Mouse (Mus musculus) forebrain, embryonic 16.5 days (tissue): ENCODE measurements at regions not wholly inside any gene's neighbourhood (a gene's known extent, or its start where the extent isn't known, plus 50 kb on each side); places are given as distances from the start of the nearest gene placed in this dataset.

Experiments
- ATAC-seq: fragments of 200-750 bp; cut with Nextera tagmentation; 2 replicates; pipeline ENCODE4 v1.8.0; 2017; ENCODE audit warnings: mild to moderate bottlenecking, moderate library complexity
- H3K27ac ChIP-seq: fragments of 300-500 bp; sonication (generic); 2 replicates; pipeline ENCODE4 v1.5.1; 2014; ENCODE audit warnings: low read length, control low read depth
- H3K27me3 ChIP-seq: fragments of 300-500 bp; sonication (generic); replicated peaks from 2 replicates; pipeline ENCODE4 v1.6.1; 2014; ENCODE audit warnings: low read length; ENCODE audit not compliant: control insufficient read depth, insufficient read depth
- H3K36me3 ChIP-seq: fragments of 300-500 bp; sonication (generic); 2 replicates; pipeline ENCODE4 v1.6.1; 2014; ENCODE audit not compliant: control insufficient read depth, insufficient read depth
- H3K4me1 ChIP-seq: fragments of 300-500 bp; sonication (generic); replicated peaks from 2 replicates; pipeline ENCODE4 v1.6.1; 2014; ENCODE audit warnings: low read length; ENCODE audit not compliant: control insufficient read depth, insufficient read depth
- H3K4me2 ChIP-seq: fragments of 300-500 bp; sonication (generic); 2 replicates; pipeline ENCODE4 v1.6.1; 2014; ENCODE audit warnings: mild to moderate bottlenecking, low read length, control low read depth
- H3K4me3 ChIP-seq: fragments of 300-500 bp; sonication (generic); replicated peaks from 2 replicates; pipeline ENCODE4 v1.5.1; 2014; ENCODE audit warnings: mild to moderate bottlenecking, low read length, control low read depth
- H3K9ac ChIP-seq: fragments of 300-500 bp; sonication (generic); replicated peaks from 2 replicates; pipeline ENCODE4 v1.6.1; 2014; ENCODE audit warnings: low read depth, low read length, control low read depth
- H3K9me3 ChIP-seq: fragments of 300-500 bp; sonication (generic); 2 replicates; pipeline ENCODE4 v1.6.1; 2016; ENCODE audit warnings: low read length; ENCODE audit not compliant: control insufficient read depth
- WGBS: fragments of 180-500 bp; shearing (Covaris S2); extraction: QIAGEN DNeasy Blood & Tissue Kit; methylation state at CpG from one replicate; pipeline ENCODE4 v1.1.7; 2014; 5-methylcytosine and 5-hydroxymethylcytosine counted together

DNA sequence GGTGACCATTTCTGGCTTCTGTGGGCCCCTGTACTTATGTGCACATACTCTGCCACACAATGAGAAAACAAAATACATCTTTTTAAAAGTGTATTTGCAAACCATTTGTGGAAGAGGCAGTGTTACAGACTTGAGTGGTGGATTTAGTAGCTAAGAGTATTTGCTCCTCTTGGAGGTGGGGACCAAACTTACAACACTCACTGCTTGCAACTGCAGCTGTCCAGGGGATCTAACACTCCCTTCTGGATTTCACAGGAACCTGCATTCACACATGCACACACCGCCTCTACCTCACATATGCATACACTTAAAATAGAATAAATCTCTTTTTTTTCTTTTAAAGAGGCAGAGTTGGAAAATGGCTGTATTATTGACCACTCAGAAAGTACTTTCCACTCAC lies 386.2 kb downstream of the Ttll7 start:
- no peak for ATAC-seq
- H3K4me1 ChIP-seq, result no peaks in the 10 kb centered on the region
- H3K36me3 ChIP-seq, result no peaks in the 10 kb centered on the region
- H3K9me3 ChIP-seq, result no peaks in the 10 kb centered on the region
- no peak overlapping the region for H3K9ac ChIP-seq
- H3K27me3 ChIP-seq, result no peaks in the 10 kb centered on the region
- H3K4me3 ChIP-seq, result no peak overlapping the region
- H3K4me2 ChIP-seq, result no peak overlapping the region
- H3K27ac ChIP-seq, result no peak overlapping the region
- 80% methylated on average over 1 of the region's 1 CpGs for WGBS

DNA sequence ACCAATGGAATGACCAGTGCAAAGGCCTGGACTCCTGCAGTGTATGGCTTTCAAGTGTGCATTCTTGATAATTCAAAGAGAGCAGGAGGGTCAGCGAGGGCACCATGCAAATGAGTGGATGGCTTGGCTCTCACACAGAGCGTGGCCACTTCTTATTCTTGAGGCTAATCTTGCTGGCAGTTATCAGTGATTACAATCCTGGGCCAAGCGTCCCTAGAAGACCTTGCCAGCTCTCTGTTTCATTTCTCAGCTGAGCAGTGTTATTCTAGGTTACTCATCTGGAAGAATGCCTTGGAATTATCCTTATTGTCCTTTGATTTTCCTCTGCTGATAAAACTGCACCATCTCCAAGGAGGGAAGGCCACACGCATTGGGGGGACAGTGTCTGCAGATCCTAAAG lies 388.5 kb downstream of the Ttll7 start:
- no peak overlapping the region for H3K27ac ChIP-seq
- no peaks in the 10 kb centered on the region for H3K27me3 ChIP-seq
- H3K4me2 ChIP-seq, result no peak overlapping the region
- H3K36me3 ChIP-seq, result no peaks in the 10 kb centered on the region
- no peaks in the 10 kb centered on the region for H3K4me1 ChIP-seq
- WGBS, result 16% methylated on average over 4 of the region's 4 CpGs
- no peak overlapping the region for H3K9ac ChIP-seq
- no peak for ATAC-seq
- H3K9me3 ChIP-seq, result no peaks in the 10 kb centered on the region
- H3K4me3 ChIP-seq, result no peak overlapping the region

- no peaks in the 10 kb centered on the region for H3K36me3 ChIP-seq
- no peak for ATAC-seq
- H3K9ac ChIP-seq, result no peak overlapping the region
These were observed 392.8 kb downstream of the Ttll7 start for GRCm38 (mm10) chr3:147244911-147245430.

DNA sequence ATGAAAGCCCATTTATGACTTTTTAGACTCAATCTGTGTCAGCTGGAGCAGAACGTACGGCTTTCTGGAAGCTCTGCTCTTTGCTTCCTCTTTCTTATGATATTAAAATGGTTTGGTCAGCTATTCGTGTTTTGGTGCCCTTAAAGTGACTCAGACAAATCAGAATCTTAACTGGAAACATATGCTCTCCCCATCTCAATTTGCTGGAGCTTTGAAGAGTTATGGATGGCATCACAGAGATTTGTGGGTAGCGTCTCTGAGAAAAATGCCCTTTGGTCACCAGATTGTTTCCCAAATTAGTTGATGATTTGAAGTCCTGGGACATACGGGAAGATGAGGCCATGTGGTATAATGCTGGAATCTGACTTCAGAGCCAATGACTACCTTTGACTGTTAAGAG lies 394.0 kb downstream of the Ttll7 start:
- Histone ChIP-seq H3K4me2 (no peak overlapping the region), H3K36me3 (no peaks in the 10 kb centered on the region), H3K9ac (no peak overlapping the region), H3K9me3 (no peaks in the 10 kb centered on the region), H3K27me3 (no peaks in the 10 kb centered on the region), H3K4me3 (no peak overlapping the region), H3K4me1 (no peaks in the 10 kb centered on the region), H3K27ac (no peak overlapping the region)
- no peak for ATAC-seq
- 89% methylated on average over 5 of the region's 5 CpGs for WGBS

More at GRCm38 (mm10) chr3:147244911-147245430, 392.8 kb downstream of the Ttll7 start:
- Histone ChIP-seq H3K4me2 (no peak overlapping the region), H3K4me1 (no peaks in the 10 kb centered on the region), H3K4me3 (no peak overlapping the region), H3K27me3 (no peaks in the 10 kb centered on the region), H3K27ac (no peak overlapping the region), H3K9me3 (no peaks in the 10 kb centered on the region)
- WGBS, result 61% methylated on average over 5 of the region's 5 CpGs

GRCm38 (mm10) chr3:147249466-147249865 lies 397.3 kb downstream of the Ttll7 start:
- peaks cover 3% of the 10 kb centered on the region; the same call in 1 of the 2 replicates for H3K4me1 ChIP-seq
- no peak overlapping the region for H3K4me3 ChIP-seq
- no peaks in the 10 kb centered on the region for H3K27me3 ChIP-seq
- no peak overlapping the region for H3K9ac ChIP-seq
- no peak for ATAC-seq
- 89% methylated on average over 1 of the region's 1 CpGs for WGBS
- no peak overlapping the region for H3K4me2 ChIP-seq
- no peaks in the 10 kb centered on the region for H3K36me3 ChIP-seq
- H3K9me3 ChIP-seq, result no peaks in the 10 kb centered on the region
- no peak overlapping the region for H3K27ac ChIP-seq

DNA sequence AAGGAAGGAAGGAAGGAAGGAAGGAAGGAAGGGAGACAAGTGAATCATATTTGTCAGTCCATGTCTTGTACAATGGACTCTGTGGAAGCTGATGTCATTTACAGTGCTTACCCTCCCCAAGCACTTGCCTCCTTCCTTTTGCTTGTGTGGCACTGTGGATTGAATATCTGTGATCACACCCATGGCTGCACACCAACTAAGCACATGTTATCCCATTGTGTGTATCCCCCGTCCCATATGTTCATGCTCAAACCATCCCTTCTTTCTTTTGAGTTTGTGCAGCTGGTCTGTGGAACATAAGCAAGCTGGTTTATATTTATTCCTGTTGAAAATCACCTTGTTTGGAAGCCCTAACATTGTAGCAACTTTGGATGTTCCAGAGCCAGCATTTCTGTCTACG lies 397.7 kb downstream of the Ttll7 start:
- H3K4me3 ChIP-seq, result no peak overlapping the region
- H3K27me3 ChIP-seq, result no peaks in the 10 kb centered on the region
- H3K9me3 ChIP-seq, result no peaks in the 10 kb centered on the region
- H3K36me3 ChIP-seq, result no peaks in the 10 kb centered on the region
- WGBS, result 56% methylated on average over 2 of the region's 2 CpGs
- ATAC-seq, result peak; percentile 82
- H3K27ac ChIP-seq, result no peak overlapping the region
- H3K4me1 ChIP-seq, result peaks cover 3% of the 10 kb centered on the region; the same call in 1 of the 2 replicates
- H3K4me2 ChIP-seq, result no peak overlapping the region
- no peak overlapping the region for H3K9ac ChIP-seq

DNA sequence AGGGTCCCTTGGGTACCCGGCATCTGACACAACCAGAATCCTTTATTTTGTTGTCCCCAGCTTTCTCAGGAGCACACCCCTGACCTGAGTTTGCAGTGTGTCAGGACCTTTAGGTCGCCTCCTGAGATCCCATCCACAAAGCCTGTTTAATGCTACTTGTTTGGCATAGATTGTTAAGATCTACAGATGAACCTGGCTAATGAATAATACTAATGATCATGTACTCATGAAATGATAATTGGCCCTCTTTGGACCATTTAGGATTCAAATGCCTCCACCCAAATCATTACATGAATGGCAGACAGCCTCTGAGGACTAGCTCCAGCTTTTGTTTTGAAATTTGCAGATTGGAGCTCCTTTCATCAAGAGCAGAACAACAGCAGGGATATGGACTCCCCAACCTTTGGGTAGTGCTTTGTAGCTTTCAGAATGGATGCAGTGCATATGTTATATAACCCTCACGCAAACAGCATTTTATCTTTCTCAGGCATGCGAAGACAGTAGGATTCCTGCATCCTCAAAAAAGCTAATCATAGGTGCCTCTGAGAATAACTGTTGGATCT lies 400.1 kb downstream of the Ttll7 start:
- Histone ChIP-seq H3K36me3 (no peaks in the 10 kb centered on the region), H3K4me3 (no peak overlapping the region), H3K4me2 (no peak overlapping the region), H3K9me3 (no peaks in the 10 kb centered on the region), H3K4me1 (peaks cover 3% of the 10 kb centered on the region; the same call in 1 of the 2 replicates), H3K27me3 (no peaks in the 10 kb centered on the region), H3K27ac (no peak overlapping the region), H3K9ac (no peak overlapping the region)
- ATAC-seq, result peak; percentile 63
- WGBS, result 46% methylated on average over 4 of the region's 4 CpGs

DNA sequence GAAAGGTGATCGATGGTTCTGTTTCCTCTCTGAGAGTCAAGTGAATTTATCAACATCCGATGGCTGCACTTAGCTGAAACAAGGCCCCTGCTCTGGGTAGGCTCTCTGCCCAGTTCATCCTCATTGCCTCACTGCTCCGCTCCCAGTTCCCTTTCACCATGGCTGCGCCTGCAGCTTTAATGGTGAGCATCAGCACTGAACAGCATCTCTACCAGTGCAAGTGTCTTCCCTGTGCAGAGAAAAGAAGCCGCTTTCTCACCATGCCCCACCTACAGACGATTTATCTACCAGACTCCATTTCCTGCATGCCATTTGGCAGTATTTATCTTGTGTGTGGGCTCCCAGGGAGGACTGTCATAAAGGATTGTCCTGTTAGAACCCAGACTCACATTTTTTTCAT lies 400.6 kb downstream of the Ttll7 start:
- no peak overlapping the region for H3K27ac ChIP-seq

GRCm38 (mm10) chr3:147254454-147254853 lies 402.3 kb downstream of the Ttll7 start:
- H3K27ac ChIP-seq, result no peak overlapping the region
- H3K36me3 ChIP-seq, result no peaks in the 10 kb centered on the region
- H3K27me3 ChIP-seq, result no peaks in the 10 kb centered on the region
- no peaks in the 10 kb centered on the region for H3K9me3 ChIP-seq
- H3K4me3 ChIP-seq, result no peak overlapping the region
- peaks cover 3% of the 10 kb centered on the region; the same call in 1 of the 2 replicates for H3K4me1 ChIP-seq
- ATAC-seq, result no peak
- 64% methylated on average over 5 of the region's 5 CpGs for WGBS
- no peak overlapping the region for H3K9ac ChIP-seq
- no peak overlapping the region for H3K4me2 ChIP-seq

More for the DNA sequence above, 400.6 kb downstream of the Ttll7 start:
- Histone ChIP-seq H3K9ac (no peak overlapping the region), H3K27me3 (no peaks in the 10 kb centered on the region), H3K4me3 (no peak overlapping the region), H3K36me3 (no peaks in the 10 kb centered on the region), H3K4me2 (no peak overlapping the region), H3K4me1 (peaks cover 3% of the 10 kb centered on the region; the same call in 1 of the 2 replicates), H3K9me3 (no peaks in the 10 kb centered on the region)
- 60% methylated on average over 6 of the region's 6 CpGs for WGBS
- ATAC-seq, result peak; percentile 47; the same call in 1 of the 2 replicates
